Mouse (Mus musculus): ENCODE measurements at regions not wholly inside any gene's neighbourhood (a gene's known extent, or its start where the extent isn't known, plus 50 kb on each side); places are given as distances from the start of the nearest gene placed in this dataset.

- no peak for DNase-seq (ENCODE audit: low spot score)
These were observed 64.0 kb upstream of the Map1b start for GRCm38 (mm10) chr13:99580296-99580695.

- DNase-seq (ENCODE audit: low spot score): no peak
These were observed 63.3 kb upstream of the Map1b start for GRCm38 (mm10) chr13:99579596-99580175.

GRCm38 (mm10) chr13:99577686-99578085, 61.3 kb upstream of the Map1b start:
- DNase-seq (ENCODE audit: low spot score): no peak

GRCm38 (mm10) chr13:99573021-99573420, 56.7 kb upstream of the Map1b start:
- no peak for DNase-seq (ENCODE audit: low spot score)

GRCm38 (mm10) chr13:99572381-99572780, 56.0 kb upstream of the Map1b start:
- no peak for DNase-seq (ENCODE audit: low spot score)

All from layer of hippocampus, adult 11-12 months (tissue).